ENCODE assay signal across 8 mouse cellular contexts in the genomic region with DNA sequence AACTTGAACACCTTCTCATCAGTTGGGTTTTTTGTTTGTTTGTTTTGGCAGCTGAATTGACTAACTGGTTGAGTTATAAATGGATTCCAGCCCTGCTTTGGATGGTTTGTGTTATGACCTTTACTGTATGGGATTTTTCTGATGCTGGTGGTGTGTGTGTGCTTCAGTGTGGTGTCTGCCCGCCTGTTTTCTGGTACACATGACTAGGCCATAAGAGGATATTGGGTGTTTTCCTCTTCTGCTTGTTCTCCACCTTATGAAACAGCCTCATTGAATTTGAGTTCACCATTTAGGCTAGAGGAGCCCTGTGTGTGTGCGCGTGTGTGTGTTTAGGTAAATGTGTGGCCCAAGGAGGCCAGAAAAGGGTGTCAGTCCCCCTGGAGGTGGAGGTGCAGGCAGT. TPM values are rescaled to one million over a fixed set of nuclear protein-coding genes. Genes with fewer than 3 reads are reported as not detected.
DNase-seq lines count a peak whose midpoint lies in the region; ATAC-seq and TF ChIP-seq lines count a peak whose summit lies in the region.

No protein-coding gene starts in this region.

- H3K27ac ChIP-seq in lung, embryonic 16.5 days (ENCODE audit: low read length), result peak overlapping the region; percentile 97; the same call in 1 of the 2 replicates
- H3K27ac ChIP-seq in cortical plate, adult 2 months (ENCODE audit: insufficient read depth, low read length), result no peak overlapping the region
- peak overlapping the region; percentile 98; the same call in 1 of the 2 replicates for H3K27ac ChIP-seq in intestine, embryonic 15.5 days
- H3K27ac ChIP-seq in neural tube, embryonic 14.5 days (ENCODE audit: low read depth, low read length), result peak overlapping the region; percentile 96; the same call in 1 of the 2 replicates

- H3K36me3 ChIP-seq in lung, embryonic 16.5 days (ENCODE audit: control insufficient read depth, insufficient read depth, low read length), result peaks cover 3% of the 10 kb centered on the region
- H3K36me3 ChIP-seq in intestine, embryonic 15.5 days, result no peaks in the 10 kb centered on the region
- no peaks in the 10 kb centered on the region for H3K36me3 ChIP-seq in neural tube, embryonic 14.5 days (ENCODE audit: control insufficient read depth, insufficient read depth, low read length)

- no peak for TF ChIP-seq POLR2A in cortical plate, adult 2 months (IDR thresholded peaks at IDR 0.05; ENCODE audit: extremely low read depth, insufficient read depth, low read length)

- H3K4me3 ChIP-seq in lung, embryonic 16.5 days (ENCODE audit: low read length), result peak overlapping the region; percentile 83
- H3K4me3 ChIP-seq in cortical plate, adult 2 months (ENCODE audit: insufficient read depth, low read length), result peak overlapping the region; percentile 57
- H3K4me3 ChIP-seq in intestine, embryonic 15.5 days (replicated peaks), result peak overlapping the region; percentile 88
- peak overlapping the region; percentile 87 for H3K4me3 ChIP-seq in neural tube, embryonic 14.5 days (ENCODE audit: low read depth, low read length)

- TF ChIP-seq CTCF in cortical plate, adult 2 months (IDR thresholded peaks at IDR 0.05; ENCODE audit: extremely low read depth, insufficient read depth, low read length), result no peak

- ATAC-seq in lung, embryonic 16.5 days (ENCODE audit: low read depth), result no peak
- no peak for ATAC-seq in intestine, embryonic 15.5 days
- ATAC-seq in neural tube, embryonic 14.5 days (ENCODE audit: low read depth), result no peak

- peak overlapping the region; percentile 76 for H3K9ac ChIP-seq in lung, embryonic 16.5 days (ENCODE audit: low read length)
- peak overlapping the region; percentile 64 for H3K9ac ChIP-seq in intestine, embryonic 15.5 days
- H3K9ac ChIP-seq in neural tube, embryonic 14.5 days (replicated peaks; ENCODE audit: low read depth, low read length), result peak overlapping the region; percentile 100

- WGBS in lung, embryonic 16.5 days, result 48% methylated on average over 3 of the region's 3 CpGs
- 50% methylated on average over 3 of the region's 3 CpGs for WGBS in intestine, embryonic 15.5 days
- WGBS in neural tube, embryonic 14.5 days, result 65% methylated on average over 3 of the region's 3 CpGs

- H3K9me3 ChIP-seq in lung, embryonic 16.5 days (ENCODE audit: control insufficient read depth, low read length), result no peaks in the 10 kb centered on the region
- no peaks in the 10 kb centered on the region for H3K9me3 ChIP-seq in intestine, embryonic 15.5 days
- no peaks in the 10 kb centered on the region for H3K9me3 ChIP-seq in neural tube, embryonic 14.5 days (ENCODE audit: control insufficient read depth, low read length)

- peak overlapping the region; percentile 72 for H3K4me2 ChIP-seq in lung, embryonic 16.5 days (ENCODE audit: low read depth, low read length)
- H3K4me2 ChIP-seq in intestine, embryonic 15.5 days (replicated peaks), result peak overlapping the region; percentile 69
- H3K4me2 ChIP-seq in neural tube, embryonic 14.5 days (ENCODE audit: low read depth, low read length), result peak overlapping the region; percentile 81

- H3K27me3 ChIP-seq in lung, embryonic 16.5 days (ENCODE audit: control insufficient read depth, insufficient read depth, low read depth, low read length), result no peaks in the 10 kb centered on the region
- no peaks in the 10 kb centered on the region for H3K27me3 ChIP-seq in intestine, embryonic 15.5 days (replicated peaks)
- no peaks in the 10 kb centered on the region for H3K27me3 ChIP-seq in neural tube, embryonic 14.5 days (ENCODE audit: control insufficient read depth, insufficient read depth, low read length)

- H3K4me1 ChIP-seq in lung, embryonic 16.5 days (replicated peaks; ENCODE audit: control insufficient read depth, insufficient read depth, low read length), result peaks cover 19% of the 10 kb centered on the region
- peaks cover 3% of the 10 kb centered on the region for H3K4me1 ChIP-seq in cortical plate, adult 2 months (ENCODE audit: control insufficient read depth, insufficient read depth, low read length)
- peaks cover 10% of the 10 kb centered on the region for H3K4me1 ChIP-seq in intestine, embryonic 15.5 days (replicated peaks)
- H3K4me1 ChIP-seq in neural tube, embryonic 14.5 days (ENCODE audit: control insufficient read depth, insufficient read depth, low read length), result peaks cover 26% of the 10 kb centered on the region

- no peak for DNase-seq in lung, adult 18-20 months
- DNase-seq in cerebellum, postnatal 14 days, result no peak
- DNase-seq in frontal cortex, postnatal 14 days (ENCODE audit: low spot score in 2 of 2), result no peak
- no peak for DNase-seq in adrenal gland, postnatal 4 days (ENCODE audit: low spot score in 2 of 2)

RNA-seq across cellular contexts. Expression of a gene that starts 1.1 kb away (rescaled TPM):
- polyA plus RNA-seq in lung, embryonic 16.5 days (2015; fragmentation: Nextera tagmentation; extraction: Ambion mirVana), result 128 and 134 TPM in 2 replicates
- polyA plus RNA-seq in cortical plate, adult 2 months (2012; rRNA removed), result 42.5 and 43.9 TPM in 2 replicates
- 88.7 and 102 TPM in 2 replicates for polyA plus RNA-seq in intestine, embryonic 15.5 days (2015; fragmentation: Nextera tagmentation; extraction: Ambion mirVana)
- 75.7 and 82.3 TPM in 2 replicates for polyA plus RNA-seq in neural tube, embryonic 14.5 days (2014; fragmentation: Nextera tagmentation; extraction: Ambion mirVana)
- total RNA-seq in adrenal gland, postnatal 4 days (2021), result 10 to 100 TPM; 81.4 to 82.4 TPM

RNA-seq across cellular contexts. Expression of a gene that starts 2.1 kb away (rescaled TPM):
- polyA plus RNA-seq in lung, embryonic 16.5 days (2015; fragmentation: Nextera tagmentation; extraction: Ambion mirVana), result 132 and 147 TPM in 2 replicates
- polyA plus RNA-seq in cortical plate, adult 2 months (2012; rRNA removed), result 81.4 and 82.5 TPM in 2 replicates
- 136 TPM in 2 replicates for polyA plus RNA-seq in intestine, embryonic 15.5 days (2015; fragmentation: Nextera tagmentation; extraction: Ambion mirVana)
- polyA plus RNA-seq in neural tube, embryonic 14.5 days (2014; fragmentation: Nextera tagmentation; extraction: Ambion mirVana), result 194 and 196 TPM in 2 replicates
- 100 to 1,000 TPM; 144 to 146 TPM for total RNA-seq in adrenal gland, postnatal 4 days (2021)

RNA-seq across cellular contexts. Expression of a gene that starts 12.1 kb away (rescaled TPM):
- polyA plus RNA-seq in lung, embryonic 16.5 days (2015; fragmentation: Nextera tagmentation; extraction: Ambion mirVana), result 43.3 and 48.2 TPM in 2 replicates
- polyA plus RNA-seq in cortical plate, adult 2 months (2012; rRNA removed), result 18.3 and 18.4 TPM in 2 replicates
- polyA plus RNA-seq in intestine, embryonic 15.5 days (2015; fragmentation: Nextera tagmentation; extraction: Ambion mirVana), result 57.6 and 57.8 TPM in 2 replicates
- polyA plus RNA-seq in neural tube, embryonic 14.5 days (2014; fragmentation: Nextera tagmentation; extraction: Ambion mirVana), result 24.7 and 27.8 TPM in 2 replicates
- 10 to 100 TPM; 26.3 to 26.9 TPM for total RNA-seq in adrenal gland, postnatal 4 days (2021)

RNA-seq across cellular contexts. Expression of a gene that starts 12.9 kb away (rescaled TPM):
- polyA plus RNA-seq in lung, embryonic 16.5 days (2015; fragmentation: Nextera tagmentation; extraction: Ambion mirVana), result 1.5 and 1.6 TPM in 2 replicates
- polyA plus RNA-seq in cortical plate, adult 2 months (2012; rRNA removed), result 0.32 TPM in 1 of 2 replicates, not detected in the other
- polyA plus RNA-seq in intestine, embryonic 15.5 days (2015; fragmentation: Nextera tagmentation; extraction: Ambion mirVana), result 0.49 and 0.69 TPM in 2 replicates
- 0.60 and 1.6 TPM in 2 replicates for polyA plus RNA-seq in neural tube, embryonic 14.5 days (2014; fragmentation: Nextera tagmentation; extraction: Ambion mirVana)
- under 1 TPM; 0.25 to 0.34 TPM for total RNA-seq in adrenal gland, postnatal 4 days (2021)

RNA-seq across cellular contexts. Expression of a gene that starts 43.4 kb away (rescaled TPM):
- 6.5 and 8.4 TPM in 2 replicates for polyA plus RNA-seq in lung, embryonic 16.5 days (2015; fragmentation: Nextera tagmentation; extraction: Ambion mirVana)
- polyA plus RNA-seq in cortical plate, adult 2 months (2012; rRNA removed), result 107 and 115 TPM in 2 replicates
- polyA plus RNA-seq in intestine, embryonic 15.5 days (2015; fragmentation: Nextera tagmentation; extraction: Ambion mirVana), result 11.1 and 11.7 TPM in 2 replicates
- polyA plus RNA-seq in neural tube, embryonic 14.5 days (2014; fragmentation: Nextera tagmentation; extraction: Ambion mirVana), result 141 and 213 TPM in 2 replicates
- total RNA-seq in adrenal gland, postnatal 4 days (2021), result 10 to 100 TPM; 71.4 to 76.1 TPM
